Mouse (Mus musculus) midbrain, embryonic 12.5 days (tissue): ENCODE measurements around the gene Traf2. TPM values are rescaled to one million over a fixed set of nuclear protein-coding genes. Genes with fewer than 3 reads are reported as not detected.

Experiments used
- ATAC-seq: fragments of 200-750 bp; cut with Nextera tagmentation; 2 replicates; pipeline ENCODE4 v1.8.0; 2017; ENCODE audit warnings: low read depth, moderate TSS enrichment, moderate library complexity; ENCODE audit not compliant: low FRiP score
- H3K27ac ChIP-seq: fragments of 300-500 bp; sonication (generic); replicated peaks from 2 replicates; pipeline ENCODE4 v1.5.1; 2016; ENCODE audit warnings: mild to moderate bottlenecking
- H3K27me3 ChIP-seq: fragments of 300-500 bp; sonication (generic); 2 replicates; pipeline ENCODE4 v1.6.1; 2016; ENCODE audit warnings: mild to moderate bottlenecking
- H3K36me3 ChIP-seq: fragments of 300-500 bp; sonication (generic); 2 replicates; pipeline ENCODE4 v1.6.1; 2016
- H3K4me1 ChIP-seq: fragments of 300-500 bp; sonication (generic); 2 replicates; pipeline ENCODE4 v1.6.1; 2016
- H3K4me2 ChIP-seq: fragments of 300-500 bp; sonication (generic); replicated peaks from 2 replicates; pipeline ENCODE4 v1.6.1; 2016; ENCODE audit warnings: mild to moderate bottlenecking, moderate library complexity
- H3K4me3 ChIP-seq: fragments of 300-500 bp; sonication (generic); 2 replicates; pipeline ENCODE4 v1.5.1; 2016; ENCODE audit warnings: mild to moderate bottlenecking
- H3K9ac ChIP-seq: fragments of 300-500 bp; sonication (generic); replicated peaks from 2 replicates; pipeline ENCODE4 v1.6.1; 2016; ENCODE audit warnings: mild to moderate bottlenecking, moderate library complexity
- H3K9me3 ChIP-seq: fragments of 300-500 bp; sonication (generic); 2 replicates; pipeline ENCODE4 v1.6.1; 2016; ENCODE audit warnings: mild to moderate bottlenecking
- WGBS: fragments of 180-500 bp; shearing (Covaris S2); methylation state at CpG from one replicate; pipeline ENCODE4 v1.1.7; 2016; 5-methylcytosine and 5-hydroxymethylcytosine counted together
- polyA plus RNA-seq: library from polyadenylated mRNA; unstranded; fragments of >200 nt; fragmentation: Nextera tagmentation; extraction: Ambion mirVana; gene quantifications from 2 replicates; pipeline ENCODE4 v1.2.1, GENCODE M21; 2016

Traf2 gene
- polyA plus RNA-seq, result 32.3 and 32.4 TPM in 2 replicates

GRCm38 (mm10) chr2:25546811-25547491, at the start of gene Traf2:
Gene Traf2, minus strand, starts transcription at chr2:25546940.
- peak within 1 kb of the TSS; percentile 74 for H3K4me3 ChIP-seq
- peak; percentile 99 for ATAC-seq
- 2% methylated on average over 48 of the region's 48 CpGs for WGBS
- H3K9me3 ChIP-seq, result no peaks in the 10 kb centered on the region
- H3K4me1 ChIP-seq, result peaks cover 18% of the 10 kb centered on the region
- peak within 1 kb of the TSS; percentile 72 for H3K9ac ChIP-seq
- no peaks in the 10 kb centered on the region for H3K27me3 ChIP-seq
- H3K36me3 ChIP-seq, result no peaks in the 10 kb centered on the region
- peak within 1 kb of the TSS; percentile 78 for H3K4me2 ChIP-seq
- H3K27ac ChIP-seq, result peak within 1 kb of the TSS; percentile 60

- Histone ChIP-seq H3K4me3 (no peak overlapping the region), H3K4me2 (no peak overlapping the region), H3K9me3 (no peaks in the 10 kb centered on the region), H3K9ac (no peak overlapping the region), H3K36me3 (peaks cover 87% of the 10 kb centered on the region), H3K4me1 (no peaks in the 10 kb centered on the region), H3K27ac (no peak overlapping the region), H3K27me3 (no peaks in the 10 kb centered on the region)
- 89% methylated on average over 2 of the region's 2 CpGs for WGBS
- no peak for ATAC-seq
Observed at GRCm38 (mm10) chr2:25591863-25592262, 45.1 kb upstream of the Traf2 start.

- H3K9ac ChIP-seq, result no peak overlapping the region
- no peak for ATAC-seq
Observed at GRCm38 (mm10) chr2:25588227-25588907, 41.6 kb upstream of the Traf2 start.

DNA sequence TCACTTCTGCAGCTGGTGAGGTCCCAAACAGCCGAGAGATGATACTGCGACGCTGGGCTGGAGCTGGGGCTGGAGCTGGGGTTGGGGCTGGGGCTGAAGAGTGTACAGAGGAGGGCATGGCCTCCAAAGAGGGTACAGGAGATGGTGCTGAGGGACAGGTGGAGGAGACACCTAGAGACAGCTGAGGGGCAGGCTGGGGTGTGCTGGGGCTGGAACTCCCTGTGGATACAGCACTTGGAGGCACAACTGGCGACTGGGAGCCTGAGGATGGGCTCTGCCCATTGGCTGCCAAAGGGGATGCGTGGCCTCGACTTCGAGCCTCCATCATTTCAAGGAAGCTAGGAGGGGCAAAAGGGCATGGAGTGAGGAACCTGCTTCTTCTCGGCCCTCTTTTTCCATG, 40.5 kb upstream of the Traf2 start:
- peaks cover 7% of the 10 kb centered on the region for H3K4me1 ChIP-seq
- WGBS, result 89% methylated on average over 8 of the region's 8 CpGs
- H3K4me2 ChIP-seq, result no peak overlapping the region
- H3K9ac ChIP-seq, result no peak overlapping the region
- no peaks in the 10 kb centered on the region for H3K9me3 ChIP-seq
- peaks cover 85% of the 10 kb centered on the region for H3K36me3 ChIP-seq
- ATAC-seq, result no peak
- no peak overlapping the region for H3K27ac ChIP-seq
- no peaks in the 10 kb centered on the region; the same call in 1 of the 2 replicates for H3K27me3 ChIP-seq
- H3K4me3 ChIP-seq, result no peak overlapping the region

More at GRCm38 (mm10) chr2:25588227-25588907, 41.6 kb upstream of the Traf2 start:
- no peaks in the 10 kb centered on the region for H3K27me3 ChIP-seq
- no peaks in the 10 kb centered on the region for H3K9me3 ChIP-seq
- no peak overlapping the region for H3K4me2 ChIP-seq
- no peaks in the 10 kb centered on the region for H3K4me1 ChIP-seq
- peaks cover 90% of the 10 kb centered on the region for H3K36me3 ChIP-seq
- H3K4me3 ChIP-seq, result no peak overlapping the region
- H3K27ac ChIP-seq, result no peak overlapping the region
- WGBS, result 93% methylated on average over 8 of the region's 8 CpGs

DNA sequence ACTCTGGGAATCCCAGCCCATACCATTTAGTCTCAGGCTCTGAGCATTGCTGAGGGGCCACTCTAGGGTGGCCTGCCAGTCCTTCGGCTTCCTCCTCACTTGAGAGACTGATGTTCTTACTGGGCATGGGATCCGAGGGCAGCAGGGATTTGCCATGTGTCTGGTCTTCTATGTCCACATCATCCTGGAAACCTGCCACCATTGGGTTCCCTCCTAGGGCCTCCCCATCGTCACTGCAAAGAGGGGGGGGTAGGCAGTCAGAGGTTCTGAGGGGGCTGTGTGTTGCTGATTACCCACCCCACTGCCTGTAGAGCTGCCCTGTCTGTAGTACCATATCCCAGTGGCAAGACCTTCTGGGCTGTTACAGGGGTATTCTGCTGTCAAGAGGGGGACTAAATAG, 38.9 kb upstream of the Traf2 start:
- Histone ChIP-seq H3K9me3 (no peaks in the 10 kb centered on the region), H3K9ac (no peak overlapping the region), H3K27me3 (peaks cover 9% of the 10 kb centered on the region), H3K4me1 (peaks cover 18% of the 10 kb centered on the region), H3K4me2 (no peak overlapping the region), H3K27ac (no peak overlapping the region), H3K36me3 (peaks cover 68% of the 10 kb centered on the region), H3K4me3 (no peak overlapping the region)
- WGBS, result 90% methylated on average over 3 of the region's 3 CpGs
- ATAC-seq, result no peak

DNA sequence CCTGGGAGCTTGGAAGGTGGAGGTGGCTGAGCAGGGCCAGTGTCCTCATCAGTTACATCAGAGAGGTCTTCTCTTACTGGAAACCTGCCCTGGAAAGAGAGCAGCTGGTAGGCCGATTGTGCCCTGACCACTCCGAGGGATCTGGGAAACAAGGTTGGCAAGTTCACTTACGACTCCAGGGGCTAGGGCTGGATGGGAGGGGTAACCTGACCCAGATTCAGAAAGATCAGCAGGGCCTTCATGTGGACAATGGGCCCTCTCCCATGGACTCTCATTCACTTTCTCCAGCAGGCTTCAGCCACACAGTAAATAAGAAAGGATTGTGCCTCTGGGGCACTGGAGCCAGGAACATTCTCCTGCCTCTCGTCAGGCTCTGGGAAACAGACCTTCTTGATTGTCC, 38.1 kb upstream of the Traf2 start:
- Histone ChIP-seq H3K4me1 (peaks cover 19% of the 10 kb centered on the region), H3K4me3 (no peak overlapping the region), H3K4me2 (no peak overlapping the region), H3K36me3 (peaks cover 61% of the 10 kb centered on the region), H3K9ac (no peak overlapping the region), H3K27me3 (peaks cover 16% of the 10 kb centered on the region), H3K9me3 (no peaks in the 10 kb centered on the region), H3K27ac (no peak overlapping the region)
- WGBS, result 84% methylated on average over 4 of the region's 4 CpGs
- ATAC-seq, result no peak

DNA sequence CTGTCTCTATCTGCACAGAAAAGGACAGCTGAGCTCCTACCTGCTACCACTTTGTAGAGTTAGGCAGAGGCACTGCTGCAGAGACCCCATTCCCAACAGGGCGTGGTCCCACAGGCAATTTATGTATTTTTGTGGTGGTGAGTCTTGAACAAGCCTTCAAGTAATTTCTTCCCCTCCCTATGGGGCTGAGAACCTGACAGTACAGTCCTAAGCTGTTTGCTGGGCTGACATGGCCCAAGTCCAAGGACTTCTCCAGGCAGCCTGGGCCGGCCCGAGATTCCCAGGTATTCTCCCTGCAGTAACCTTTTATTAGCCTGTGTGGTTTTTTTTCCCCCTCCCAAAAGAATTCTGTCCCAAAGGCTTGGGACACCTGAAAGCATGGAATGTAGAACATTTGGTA, 37.4 kb upstream of the Traf2 start:
- peaks cover 26% of the 10 kb centered on the region for H3K4me1 ChIP-seq
- peaks cover 23% of the 10 kb centered on the region for H3K27me3 ChIP-seq
- no peaks in the 10 kb centered on the region for H3K9me3 ChIP-seq
- ATAC-seq, result no peak
- no peak overlapping the region for H3K4me3 ChIP-seq
- H3K4me2 ChIP-seq, result no peak overlapping the region
- H3K36me3 ChIP-seq, result peaks cover 56% of the 10 kb centered on the region
- 92% methylated on average over 3 of the region's 3 CpGs for WGBS
- no peak overlapping the region for H3K9ac ChIP-seq
- no peak overlapping the region for H3K27ac ChIP-seq

GRCm38 (mm10) chr2:25583571-25583970, 36.8 kb upstream of the Traf2 start:
- Histone ChIP-seq H3K4me2 (no peak overlapping the region), H3K27ac (no peak overlapping the region), H3K27me3 (peaks cover 29% of the 10 kb centered on the region), H3K36me3 (peaks cover 55% of the 10 kb centered on the region), H3K4me3 (no peak overlapping the region), H3K9ac (no peak overlapping the region), H3K9me3 (no peaks in the 10 kb centered on the region), H3K4me1 (peaks cover 27% of the 10 kb centered on the region)
- no peak for ATAC-seq
- 77% methylated on average over 4 of the region's 4 CpGs for WGBS

GRCm38 (mm10) chr2:25583120-25583481, 36.4 kb upstream of the Traf2 start:
- H3K27ac ChIP-seq, result no peak overlapping the region

DNA sequence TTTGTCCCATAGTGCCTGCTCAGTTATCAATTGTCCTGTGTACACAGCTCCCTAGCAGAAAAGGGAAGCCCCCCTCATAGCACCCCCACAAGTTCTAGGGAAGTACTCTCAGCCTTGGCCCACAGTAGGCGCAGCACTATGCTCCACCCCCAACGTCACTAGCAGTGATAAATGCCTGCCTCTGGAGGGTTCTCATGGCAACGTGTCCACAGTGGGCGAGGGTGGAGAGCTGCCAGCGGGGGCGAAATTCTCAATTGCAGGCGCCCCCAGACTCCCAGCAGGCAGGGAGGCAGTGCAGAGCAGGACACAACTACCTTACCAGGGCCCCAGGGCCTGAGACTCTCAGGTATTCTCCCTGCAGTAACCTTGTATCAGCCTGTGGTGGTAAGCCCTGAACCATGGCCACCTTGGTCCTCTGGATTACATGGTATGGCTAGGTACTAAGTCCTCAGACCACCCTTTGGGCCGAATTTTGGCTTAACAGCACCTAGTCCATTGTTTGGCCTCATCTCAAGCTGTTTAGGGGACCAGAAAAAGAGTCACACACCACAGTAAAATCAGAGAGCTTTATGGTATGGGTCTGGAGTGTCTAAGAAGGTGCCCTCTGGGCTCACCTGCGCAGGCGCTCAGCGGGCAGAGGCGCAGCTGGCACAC, 35.9 kb upstream of the Traf2 start:
- Histone ChIP-seq H3K9me3 (no peaks in the 10 kb centered on the region), H3K4me3 (no peak overlapping the region), H3K4me1 (peaks cover 37% of the 10 kb centered on the region), H3K9ac (no peak overlapping the region), H3K27me3 (peaks cover 39% of the 10 kb centered on the region), H3K36me3 (peaks cover 45% of the 10 kb centered on the region), H3K4me2 (no peak overlapping the region; the same call in 1 of the 2 replicates), H3K27ac (no peak overlapping the region)
- ATAC-seq, result no peak
- WGBS, result 60% methylated on average over 12 of the region's 12 CpGs

More at GRCm38 (mm10) chr2:25583120-25583481, 36.4 kb upstream of the Traf2 start:
- Histone ChIP-seq H3K9ac (no peak overlapping the region), H3K36me3 (peaks cover 50% of the 10 kb centered on the region), H3K4me3 (no peak overlapping the region), H3K4me2 (no peak overlapping the region), H3K9me3 (no peaks in the 10 kb centered on the region), H3K4me1 (peaks cover 31% of the 10 kb centered on the region), H3K27me3 (peaks cover 34% of the 10 kb centered on the region)
- no peak for ATAC-seq
- 84% methylated on average over 6 of the region's 6 CpGs for WGBS

DNA sequence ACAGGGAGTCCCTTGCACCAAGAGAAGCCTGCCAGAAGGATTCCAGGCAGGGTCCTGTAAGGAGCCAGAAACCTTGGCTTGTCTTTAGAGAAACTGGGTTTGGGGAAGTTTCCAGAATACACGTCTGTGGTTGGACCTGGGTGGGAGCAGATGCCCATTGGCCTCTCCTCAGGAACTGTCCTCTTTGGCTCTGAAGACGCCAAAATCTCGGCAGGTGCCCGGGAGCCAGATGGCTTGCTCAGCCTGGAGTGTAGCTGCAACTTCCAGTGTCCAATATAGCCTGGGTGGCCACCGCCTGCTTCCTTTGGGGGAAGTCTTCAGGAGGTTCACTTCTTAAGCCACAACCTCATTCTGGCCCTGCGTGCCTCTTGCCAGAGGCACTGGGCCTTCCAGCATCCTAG, 35.2 kb upstream of the Traf2 start:
- Histone ChIP-seq H3K27ac (no peak overlapping the region), H3K4me2 (peak overlapping the region; percentile 68), H3K4me1 (peaks cover 42% of the 10 kb centered on the region), H3K9me3 (no peaks in the 10 kb centered on the region), H3K4me3 (no peak overlapping the region; the same call in 1 of the 2 replicates), H3K27me3 (peaks cover 46% of the 10 kb centered on the region), H3K9ac (no peak overlapping the region), H3K36me3 (peaks cover 38% of the 10 kb centered on the region)
- 27% methylated on average over 6 of the region's 6 CpGs for WGBS
- ATAC-seq, result no peak

DNA sequence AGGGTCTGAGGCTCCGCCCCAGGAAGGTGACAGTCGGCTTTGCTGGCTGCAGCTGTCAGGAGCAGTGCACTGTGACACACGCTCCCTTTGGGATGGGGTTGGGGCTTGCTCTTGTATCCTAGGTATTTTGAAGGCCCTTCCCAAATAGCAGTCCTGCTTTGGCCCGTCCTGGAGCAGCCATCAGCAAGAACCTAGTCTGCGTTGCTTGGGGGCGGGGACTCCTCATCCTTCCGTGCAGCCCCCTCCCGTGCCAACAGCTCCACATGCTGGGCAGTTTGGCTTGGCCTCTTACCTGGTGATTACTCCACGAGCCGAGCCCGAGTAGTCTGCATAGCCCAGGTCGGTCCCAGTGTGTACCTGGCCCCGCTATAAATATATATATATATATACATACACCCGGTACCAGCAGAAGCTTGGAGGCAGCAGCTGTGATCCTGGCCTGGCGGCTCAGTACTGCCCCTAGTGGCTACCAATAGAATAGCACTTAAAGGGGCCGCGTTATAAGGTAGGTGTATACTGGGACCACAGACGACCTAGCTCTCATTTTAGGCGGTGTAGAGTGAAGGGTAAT, 34.6 kb upstream of the Traf2 start, which contains the start of gene Ajm1:
Gene Ajm1, minus strand, starts transcription at position 464 of the 571 bp plus-strand sequence.
- Histone ChIP-seq H3K4me3 (peak within 1 kb of the TSS; percentile 41), H3K9me3 (no peaks in the 10 kb centered on the region), H3K4me2 (peak within 1 kb of the TSS; percentile 68), H3K9ac (peak within 1 kb of the TSS; percentile 41; the same call in 1 of the 2 replicates), H3K36me3 (peaks cover 34% of the 10 kb centered on the region), H3K27me3 (peaks cover 51% of the 10 kb centered on the region), H3K27ac (no peak within 1 kb of the TSS), H3K4me1 (peaks cover 42% of the 10 kb centered on the region)
- 8% methylated on average over 19 of the region's 19 CpGs for WGBS
- ATAC-seq, result peak; percentile 78
